9 mouse cellular contexts compared by ENCODE assay signal in the genomic region with DNA sequence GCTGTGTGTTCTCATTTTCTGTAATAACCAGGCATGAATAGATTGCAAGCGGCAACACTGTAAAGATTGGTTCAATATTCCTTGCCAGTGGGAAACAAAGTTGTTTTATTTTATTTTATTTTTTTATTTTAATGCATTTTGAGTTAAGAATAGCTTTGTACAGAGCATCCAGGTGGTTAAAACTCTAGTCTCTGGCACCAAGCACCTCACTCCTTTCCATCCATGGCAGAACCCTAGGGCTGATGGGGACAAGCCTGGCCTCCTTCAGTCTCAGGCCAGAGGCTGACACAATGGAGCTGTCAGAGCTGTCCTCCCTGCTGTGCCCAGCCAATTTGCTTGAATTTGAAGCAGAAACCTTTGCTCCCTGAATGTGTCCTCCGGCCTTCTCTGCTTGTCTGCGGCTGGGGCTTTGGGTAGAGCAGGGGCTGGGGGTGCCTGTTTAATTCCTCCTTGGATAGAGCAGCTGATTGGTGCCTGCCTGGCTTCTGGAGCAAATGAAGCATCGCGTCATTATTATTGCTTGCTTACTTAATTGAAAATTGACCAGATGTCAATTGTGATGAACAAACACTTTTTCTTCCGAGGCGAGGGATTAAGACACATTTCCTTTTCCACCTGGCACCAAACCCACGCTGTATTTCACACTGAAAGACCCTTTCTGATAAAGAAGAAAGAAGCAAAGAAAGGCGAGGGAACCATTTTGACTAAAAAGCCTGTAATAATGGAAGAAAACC. TPM values are rescaled to one million over a fixed set of nuclear protein-coding genes. Genes with fewer than 3 reads are reported as not detected.
DNase-seq lines count a peak whose midpoint lies in the region; ATAC-seq and TF ChIP-seq lines count a peak whose summit lies in the region.
"Had no signal": no experiment of that assay in that cellular context is flagged by ENCODE, and none has a peak within 500 bp of the region (broad histone marks: within the 10 kb centered on the region; RNA-seq: fewer than 3 reads in every experiment).

No protein-coding gene starts in this region.

- H3K27ac ChIP-seq in forebrain, embryonic 14.5 days (ENCODE audit: low read depth, low read length), result peak overlapping the region; percentile 88
- peak overlapping the region; percentile 89 for H3K27ac ChIP-seq in midbrain, embryonic 13.5 days
- H3K27ac ChIP-seq in lung, postnatal 0 days (ENCODE audit: low read length), result no peak overlapping the region
- no peak overlapping the region for H3K27ac ChIP-seq in kidney, embryonic 16.5 days (ENCODE audit: low read length)
- H3K27ac ChIP-seq: liver, embryonic 14.5 days had no signal

- peak; percentile 33 for DNase-seq in brain, adult 2 months (ENCODE audit: low read depth, low spot score)
- peak; percentile 31 for DNase-seq in cerebellum, adult 9-10 months
- DNase-seq in forebrain, embryonic 14.5 days (ENCODE audit: low spot score), result no peak
- DNase-seq in lung, postnatal 0 days (ENCODE audit: low spot score), result no peak
- no peak for DNase-seq in urinary bladder, postnatal 25 days (ENCODE audit: low spot score)
- DNase-seq in urinary bladder, postnatal 14 days (ENCODE audit: low spot score), result no peak

- no peaks in the 10 kb centered on the region for H3K27me3 ChIP-seq in forebrain, embryonic 14.5 days (replicated peaks; ENCODE audit: control insufficient read depth, insufficient read depth, low read length)
- peaks cover 15% of the 10 kb centered on the region; the same call in 1 of the 2 replicates for H3K27me3 ChIP-seq in midbrain, embryonic 13.5 days
- peaks cover 3% of the 10 kb centered on the region; the same call in 1 of the 2 replicates for H3K27me3 ChIP-seq in lung, postnatal 0 days (replicated peaks; ENCODE audit: insufficient read depth, low read length)
- H3K27me3 ChIP-seq in kidney, embryonic 16.5 days (ENCODE audit: insufficient read depth, low read length), result no peaks in the 10 kb centered on the region; the same call in 1 of the 2 replicates

- H3K4me2 ChIP-seq in forebrain, embryonic 14.5 days (ENCODE audit: low read length), result peak overlapping the region; percentile 29
- peak overlapping the region; percentile 34 for H3K4me2 ChIP-seq in midbrain, embryonic 13.5 days (replicated peaks)
- H3K4me2 ChIP-seq in lung, postnatal 0 days (replicated peaks; ENCODE audit: low read depth, low read length), result no peak overlapping the region
- no peak overlapping the region for H3K4me2 ChIP-seq in kidney, embryonic 16.5 days (replicated peaks; ENCODE audit: low read depth, low read length)

- H3K9ac ChIP-seq in forebrain, embryonic 14.5 days (ENCODE audit: low read length), result peak overlapping the region; percentile 48; the same call in 1 of the 2 replicates
- H3K9ac ChIP-seq in midbrain, embryonic 13.5 days (replicated peaks), result peak overlapping the region; percentile 54
- H3K9ac ChIP-seq in lung, postnatal 0 days (replicated peaks; ENCODE audit: low read depth), result no peak overlapping the region
- H3K9ac ChIP-seq in kidney, embryonic 16.5 days (replicated peaks; ENCODE audit: low read length), result no peak overlapping the region
- H3K9ac ChIP-seq: liver, embryonic 14.5 days had no signal

- peak; percentile 90 for ATAC-seq in forebrain, embryonic 14.5 days
- ATAC-seq in midbrain, embryonic 13.5 days, result peak; percentile 93
- no peak for ATAC-seq in lung, postnatal 0 days
- ATAC-seq in kidney, embryonic 16.5 days (ENCODE audit: low FRiP score, low TSS enrichment), result no peak

- no peaks in the 10 kb centered on the region for H3K9me3 ChIP-seq in forebrain, embryonic 14.5 days (replicated peaks; ENCODE audit: control insufficient read depth, low read length)
- no peaks in the 10 kb centered on the region for H3K9me3 ChIP-seq in midbrain, embryonic 13.5 days
- H3K9me3 ChIP-seq in lung, postnatal 0 days (ENCODE audit: low read length), result no peaks in the 10 kb centered on the region
- H3K9me3 ChIP-seq in kidney, embryonic 16.5 days (ENCODE audit: low read length), result no peaks in the 10 kb centered on the region

- no peak for TF ChIP-seq EP300 in lung, postnatal 0 days (IDR thresholded peaks at IDR 0.05)

- WGBS in forebrain, embryonic 14.5 days, result 8% methylated on average over 9 of the region's 9 CpGs
- WGBS in midbrain, embryonic 13.5 days, result 16% methylated on average over 9 of the region's 9 CpGs
- WGBS in lung, postnatal 0 days, result 60% methylated on average over 9 of the region's 9 CpGs
- WGBS in kidney, embryonic 16.5 days, result 58% methylated on average over 9 of the region's 9 CpGs

- no peaks in the 10 kb centered on the region for H3K36me3 ChIP-seq in forebrain, embryonic 14.5 days (ENCODE audit: control insufficient read depth, insufficient read depth, low read length)
- H3K36me3 ChIP-seq in midbrain, embryonic 13.5 days, result no peaks in the 10 kb centered on the region
- H3K36me3 ChIP-seq in lung, postnatal 0 days (ENCODE audit: insufficient read depth, low read length), result no peaks in the 10 kb centered on the region
- no peaks in the 10 kb centered on the region for H3K36me3 ChIP-seq in kidney, embryonic 16.5 days (ENCODE audit: insufficient read depth, low read length)

- H3K4me1 ChIP-seq in forebrain, embryonic 14.5 days (ENCODE audit: control insufficient read depth, insufficient read depth, low read length), result peaks cover 12% of the 10 kb centered on the region; the same call in 1 of the 2 replicates
- peaks cover 19% of the 10 kb centered on the region for H3K4me1 ChIP-seq in midbrain, embryonic 13.5 days (replicated peaks)
- H3K4me1 ChIP-seq in lung, postnatal 0 days (ENCODE audit: insufficient read depth, low read depth, low read length), result no peaks in the 10 kb centered on the region
- H3K4me1 ChIP-seq in kidney, embryonic 16.5 days (ENCODE audit: insufficient read depth, low read length), result no peaks in the 10 kb centered on the region

- TF ChIP-seq CTCF in lung, postnatal 0 days (IDR thresholded peaks at IDR 0.05), result no peak

- no peak overlapping the region for H3K4me3 ChIP-seq in forebrain, embryonic 14.5 days (ENCODE audit: low read depth, low read length)
- H3K4me3 ChIP-seq in midbrain, embryonic 13.5 days (replicated peaks), result no peak overlapping the region
- no peak overlapping the region for H3K4me3 ChIP-seq in lung, postnatal 0 days (ENCODE audit: low read depth, low read length)
- no peak overlapping the region for H3K4me3 ChIP-seq in kidney, embryonic 16.5 days (ENCODE audit: low read length)

RNA-seq across cellular contexts. Expression of a gene that starts 46.4 kb away (rescaled TPM):
- 14.8 and 21.1 TPM in 2 replicates for polyA plus RNA-seq in forebrain, embryonic 14.5 days (2014; fragmentation: Nextera tagmentation; extraction: Ambion mirVana)
- 10.9 and 12.2 TPM in 2 replicates for polyA plus RNA-seq in midbrain, embryonic 13.5 days (2015; fragmentation: Nextera tagmentation; extraction: Ambion mirVana)
- 16.9 and 18.2 TPM in 2 replicates for polyA plus RNA-seq in lung, postnatal 0 days (2015; fragmentation: Nextera tagmentation; extraction: Ambion mirVana)
- 12.5 and 13.9 TPM in 2 replicates for polyA plus RNA-seq in kidney, embryonic 16.5 days (2015; fragmentation: Nextera tagmentation; extraction: Ambion mirVana)

RNA-seq across cellular contexts. Expression of a gene that starts 56.6 kb away (rescaled TPM):
- polyA plus RNA-seq in forebrain, embryonic 14.5 days (2014; fragmentation: Nextera tagmentation; extraction: Ambion mirVana), result 0.50 and 0.68 TPM in 2 replicates
- 0.27 and 0.30 TPM in 2 replicates for polyA plus RNA-seq in midbrain, embryonic 13.5 days (2015; fragmentation: Nextera tagmentation; extraction: Ambion mirVana)
- 0.11 TPM in 1 of 2 replicates, not detected in the other for polyA plus RNA-seq in lung, postnatal 0 days (2015; fragmentation: Nextera tagmentation; extraction: Ambion mirVana)
- polyA plus RNA-seq in kidney, embryonic 16.5 days (2015; fragmentation: Nextera tagmentation; extraction: Ambion mirVana), result 0.19 and 0.33 TPM in 2 replicates

Comparison
In these comparisons a context has a peak if more than half of its experiments do, and no peak if none do; other contexts are left out.
1. DNase-seq: peak in brain, adult 2 months (single experiment) and cerebellum, adult 9-10 months (single experiment); none in forebrain, embryonic 14.5 days (single experiment), lung, postnatal 0 days (single experiment), urinary bladder, postnatal 25 days (single experiment) and urinary bladder, postnatal 14 days (single experiment).
2. ATAC-seq: peak in forebrain, embryonic 14.5 days (single experiment) and midbrain, embryonic 13.5 days (single experiment); none in lung, postnatal 0 days (single experiment) and kidney, embryonic 16.5 days (single experiment).
3. H3K27ac ChIP-seq: peak in forebrain, embryonic 14.5 days (single experiment) and midbrain, embryonic 13.5 days (single experiment); none in lung, postnatal 0 days (single experiment) and kidney, embryonic 16.5 days (single experiment).
4. H3K4me2 ChIP-seq: peak in forebrain, embryonic 14.5 days (single experiment) and midbrain, embryonic 13.5 days (single experiment); none in lung, postnatal 0 days (single experiment) and kidney, embryonic 16.5 days (single experiment).
5. H3K9ac ChIP-seq: peak in forebrain, embryonic 14.5 days (single experiment) and midbrain, embryonic 13.5 days (single experiment); none in lung, postnatal 0 days (single experiment) and kidney, embryonic 16.5 days (single experiment).